Mouse (Mus musculus): Measurements from ENCODE around the gene 1600002K03Rik.
"Not testable (repeated sequence)": the region's sequence is repeated elsewhere in the genome, so short reads cannot be mapped to it uniquely, and the experiment has no call there.

1600002K03Rik gene

DNA sequence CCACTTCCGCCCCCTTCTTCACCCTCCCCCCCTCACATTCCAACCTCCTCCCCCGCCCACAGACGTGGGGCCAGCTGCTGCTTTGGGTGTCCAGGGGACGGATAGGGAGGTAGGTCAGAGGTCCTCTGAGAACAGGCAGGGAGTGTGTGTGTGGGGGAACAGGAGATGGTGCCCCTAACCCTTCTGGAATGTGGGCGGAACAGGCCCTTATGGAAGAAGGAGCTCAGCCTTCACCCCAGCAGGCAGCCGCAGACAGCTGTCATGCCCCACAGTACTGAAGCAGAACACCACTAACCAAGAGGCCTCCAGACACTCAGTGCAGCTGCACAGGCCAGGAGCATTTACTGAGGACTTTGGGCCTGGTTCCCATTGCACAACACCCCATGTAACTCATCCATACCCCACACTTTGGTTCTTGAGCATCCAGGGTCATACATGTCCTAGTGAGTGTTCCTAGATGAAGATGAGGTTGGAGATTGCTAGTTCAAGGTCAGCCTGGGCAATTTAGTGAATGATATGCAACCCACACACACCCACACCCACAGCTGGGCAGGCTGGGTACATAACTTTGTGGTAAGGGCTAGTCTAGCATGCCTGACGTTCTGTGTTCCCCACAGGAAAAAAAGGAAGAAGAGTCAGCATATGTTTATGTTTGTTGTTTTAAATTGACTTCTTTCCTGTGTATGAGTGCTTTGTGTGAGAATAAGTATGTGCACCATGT lies 11.1 kb upstream of the 1600002K03Rik start:
- Histone ChIP-seq H3K4me3 (replicated peaks; ENCODE audit: low read length) (peak overlapping the region; percentile 61), H3K4me1 (replicated peaks; ENCODE audit: low read depth, low read length) (peaks cover 93% of the 10 kb centered on the region), H3K36me3 (ENCODE audit: insufficient read depth, low read length) (peaks cover 10% of the 10 kb centered on the region), H3K9me3 (ENCODE audit: low read length) (no peaks in the 10 kb centered on the region), H3K27me3 (ENCODE audit: insufficient read depth, low read length) (no peaks in the 10 kb centered on the region)
- no peak for TF ChIP-seq NANOG (IDR thresholded peaks at IDR 0.05; ENCODE audit: borderline replicate concordance, low read length)
- no peak for TF ChIP-seq POU5F1 (IDR thresholded peaks at IDR 0.05; ENCODE audit: borderline replicate concordance, low read length)

DNA sequence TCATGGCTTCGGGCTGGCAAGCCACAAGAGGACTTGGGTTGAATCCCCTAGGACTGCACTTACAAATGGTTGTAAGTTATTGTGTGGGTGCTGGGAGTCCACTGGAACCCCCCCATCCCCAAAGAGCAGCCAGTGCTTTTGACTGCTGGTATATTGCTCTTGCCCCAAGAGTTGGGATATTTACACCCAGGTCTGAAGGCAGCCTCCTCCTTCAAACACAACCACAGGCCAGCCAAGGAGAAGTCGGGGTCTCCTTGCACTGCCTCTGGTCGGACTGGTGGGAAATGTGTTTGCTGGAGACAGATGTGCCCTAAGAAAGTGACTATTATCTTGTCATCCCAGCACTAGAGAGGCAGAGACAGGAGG lies 10.5 kb upstream of the 1600002K03Rik start:
- Histone ChIP-seq H3K27me3 (ENCODE audit: insufficient read depth, low read length) (no peaks in the 10 kb centered on the region), H3K4me1 (replicated peaks; ENCODE audit: low read depth, low read length) (peaks cover 93% of the 10 kb centered on the region), H3K4me3 (replicated peaks; ENCODE audit: low read length) (peak overlapping the region; percentile 61), H3K9me3 (ENCODE audit: low read length) (no peaks in the 10 kb centered on the region), H3K36me3 (ENCODE audit: insufficient read depth, low read length) (peaks cover 5% of the 10 kb centered on the region)
- no peak for TF ChIP-seq CTCF (conservative IDR thresholded peaks at IDR 0.05; ENCODE audit: low read length)
- no peak for TF ChIP-seq POU5F1 (IDR thresholded peaks at IDR 0.05; ENCODE audit: borderline replicate concordance, low read length)
- no peak for TF ChIP-seq NANOG (IDR thresholded peaks at IDR 0.05; ENCODE audit: borderline replicate concordance, low read length)

DNA sequence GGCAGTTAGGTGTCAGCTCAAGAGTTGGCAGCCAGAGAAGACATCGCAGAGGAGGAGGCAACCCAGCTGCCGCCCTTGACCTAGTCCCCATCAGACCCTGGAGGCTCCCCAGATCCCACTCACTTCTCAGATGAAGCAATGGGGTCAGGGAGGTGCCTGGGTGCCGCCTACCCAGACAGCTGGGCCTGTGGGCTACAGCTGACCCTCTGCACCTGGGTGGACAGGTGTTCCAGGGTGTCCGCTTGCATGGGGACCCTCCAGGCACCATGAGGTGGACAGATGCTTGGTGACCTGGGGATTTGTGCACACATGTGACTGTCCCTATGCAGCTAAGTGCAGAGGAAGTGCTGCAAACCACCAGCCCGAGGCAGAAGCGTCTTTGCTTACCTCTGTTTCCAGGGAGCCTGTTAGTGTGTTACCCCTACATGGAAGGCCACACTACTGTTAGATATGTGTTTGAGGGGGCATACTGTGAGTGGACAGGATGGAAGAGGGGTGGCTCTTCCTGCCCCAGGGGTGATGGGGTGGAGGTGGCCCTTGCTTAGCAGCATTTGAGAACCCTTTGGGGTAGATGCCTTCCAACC lies 9.9 kb upstream of the 1600002K03Rik start:
- Histone ChIP-seq H3K4me1 (replicated peaks; ENCODE audit: low read depth, low read length) (peaks cover 88% of the 10 kb centered on the region), H3K27me3 (ENCODE audit: insufficient read depth, low read length) (no peaks in the 10 kb centered on the region), H3K4me3 (replicated peaks; ENCODE audit: low read length) (no peak overlapping the region; the same call in 1 of the 2 replicates), H3K9me3 (ENCODE audit: low read length) (no peaks in the 10 kb centered on the region), H3K36me3 (ENCODE audit: insufficient read depth, low read length) (no peaks in the 10 kb centered on the region; the same call in 1 of the 2 replicates)
- TF ChIP-seq NANOG (IDR thresholded peaks at IDR 0.05; ENCODE audit: borderline replicate concordance, low read length) = no peak
- no peak for TF ChIP-seq POU5F1 (IDR thresholded peaks at IDR 0.05; ENCODE audit: borderline replicate concordance, low read length)
- TF ChIP-seq CTCF (conservative IDR thresholded peaks at IDR 0.05; ENCODE audit: low read length) = no peak

DNA sequence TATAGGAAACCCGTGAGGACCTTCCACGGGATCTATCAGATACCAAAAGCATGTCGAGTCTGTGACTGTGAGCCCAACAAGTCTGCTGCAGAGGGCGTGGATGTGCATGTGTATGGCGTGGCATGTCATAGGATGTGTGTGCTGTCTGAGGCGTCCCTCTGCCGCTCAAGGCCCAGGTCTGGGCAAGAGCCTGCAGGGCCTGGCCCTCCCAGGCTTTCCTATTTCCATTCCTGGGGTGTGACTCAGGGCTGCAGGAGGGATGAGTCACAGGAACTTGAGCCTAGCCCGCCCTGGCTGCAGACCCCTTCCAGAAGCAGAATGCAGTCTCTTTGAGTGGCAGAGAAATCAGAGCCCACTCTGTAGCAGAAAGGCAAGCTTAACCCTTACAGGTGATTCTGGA lies 9.0 kb upstream of the 1600002K03Rik start:
- no peak for TF ChIP-seq CTCF (conservative IDR thresholded peaks at IDR 0.05; ENCODE audit: low read length)
- TF ChIP-seq POU5F1 (IDR thresholded peaks at IDR 0.05; ENCODE audit: borderline replicate concordance, low read length) = no peak
- no peak for TF ChIP-seq NANOG (IDR thresholded peaks at IDR 0.05; ENCODE audit: borderline replicate concordance, low read length)

DNA sequence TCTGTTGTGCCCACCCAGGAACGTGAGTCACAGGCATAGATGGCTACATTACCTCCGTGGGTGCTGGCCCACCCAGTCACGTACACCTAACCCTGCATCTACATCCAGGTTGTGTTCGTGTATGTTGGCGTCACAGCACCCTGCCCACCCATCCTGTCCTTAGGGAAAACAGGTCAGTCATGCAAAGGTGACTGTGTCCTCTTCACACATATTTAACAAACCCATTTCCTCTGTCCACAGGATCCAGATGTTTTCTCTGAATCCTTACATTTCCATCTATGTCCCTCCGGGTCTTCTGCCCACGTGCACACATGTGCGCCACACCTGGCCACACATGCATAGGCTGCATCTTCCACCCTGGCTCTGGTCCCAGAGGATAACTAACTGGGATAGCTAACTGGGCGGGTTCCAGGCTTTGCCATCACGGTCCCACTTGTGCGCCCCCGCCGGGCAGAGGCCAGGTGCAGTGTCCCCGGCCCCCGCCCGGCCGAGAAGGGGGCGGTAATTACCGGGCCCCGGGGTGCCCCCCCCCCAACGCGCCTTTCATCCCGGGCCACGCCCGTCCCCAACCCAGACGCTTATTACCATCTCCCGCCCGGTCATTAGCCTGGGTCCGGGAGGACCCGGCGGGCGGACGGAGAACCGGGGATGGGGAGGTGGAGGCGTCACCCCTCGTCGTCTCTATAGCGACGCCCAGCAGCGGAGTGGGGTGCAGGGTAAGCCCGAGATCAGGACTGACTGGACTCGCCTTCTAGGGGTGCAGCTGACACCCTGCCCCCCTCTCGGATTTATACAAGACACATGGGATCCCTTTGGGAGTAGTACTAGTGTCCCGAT lies 8.4 kb upstream of the 1600002K03Rik start:
- Histone ChIP-seq H3K4me3 (replicated peaks; ENCODE audit: low read length) (peak overlapping the region; percentile 74), H3K36me3 (ENCODE audit: insufficient read depth, low read length) (peaks cover 8% of the 10 kb centered on the region), H3K27me3 (ENCODE audit: insufficient read depth, low read length) (no peaks in the 10 kb centered on the region), H3K9me3 (ENCODE audit: low read length) (no peaks in the 10 kb centered on the region), H3K4me1 (replicated peaks; ENCODE audit: low read depth, low read length) (peaks cover 82% of the 10 kb centered on the region)
- TF ChIP-seq CTCF (conservative IDR thresholded peaks at IDR 0.05; ENCODE audit: low read length) (no peak), POU5F1 (IDR thresholded peaks at IDR 0.05; ENCODE audit: borderline replicate concordance, low read length) (no peak), NANOG (IDR thresholded peaks at IDR 0.05; ENCODE audit: borderline replicate concordance, low read length) (no peak)

More for the DNA sequence above, 9.0 kb upstream of the 1600002K03Rik start:
- Histone ChIP-seq H3K4me1 (replicated peaks; ENCODE audit: low read depth, low read length) (peaks cover 82% of the 10 kb centered on the region), H3K36me3 (ENCODE audit: insufficient read depth, low read length) (peaks cover 3% of the 10 kb centered on the region; the same call in 1 of the 2 replicates), H3K27me3 (ENCODE audit: insufficient read depth, low read length) (no peaks in the 10 kb centered on the region), H3K9me3 (ENCODE audit: low read length) (no peaks in the 10 kb centered on the region), H3K4me3 (replicated peaks; ENCODE audit: low read length) (peak overlapping the region; percentile 74)

DNA sequence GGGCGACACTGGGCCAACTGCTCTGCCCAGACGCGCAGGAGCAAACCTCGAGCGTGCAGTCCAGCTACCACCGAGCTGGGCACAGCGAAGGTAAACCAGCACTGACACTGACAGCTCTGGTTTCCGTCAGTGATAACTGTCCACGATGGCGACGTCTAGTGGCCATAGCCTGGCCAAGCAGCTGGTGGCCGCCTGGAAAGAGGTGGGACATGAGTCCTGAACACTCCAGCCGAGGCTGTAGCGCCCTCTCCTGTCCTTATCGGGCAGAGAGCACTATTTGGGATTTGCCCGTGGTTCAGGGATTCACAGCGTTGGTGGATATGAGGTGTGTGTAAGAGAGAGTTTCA lies 7.8 kb upstream of the 1600002K03Rik start:
- TF ChIP-seq NANOG (IDR thresholded peaks at IDR 0.05; ENCODE audit: borderline replicate concordance, low read length) (no peak), CTCF (conservative IDR thresholded peaks at IDR 0.05; ENCODE audit: low read length) (peak; percentile 96), POU5F1 (IDR thresholded peaks at IDR 0.05; ENCODE audit: borderline replicate concordance, low read length) (no peak)
- peak overlapping the region; percentile 74 for H3K4me3 ChIP-seq (replicated peaks; ENCODE audit: low read length)
- no peaks in the 10 kb centered on the region for H3K27me3 ChIP-seq (ENCODE audit: insufficient read depth, low read length)
- no peaks in the 10 kb centered on the region for H3K9me3 ChIP-seq (ENCODE audit: low read length)
- peaks cover 85% of the 10 kb centered on the region for H3K4me1 ChIP-seq (replicated peaks; ENCODE audit: low read depth, low read length)
- peaks cover 14% of the 10 kb centered on the region for H3K36me3 ChIP-seq (ENCODE audit: insufficient read depth, low read length)

DNA sequence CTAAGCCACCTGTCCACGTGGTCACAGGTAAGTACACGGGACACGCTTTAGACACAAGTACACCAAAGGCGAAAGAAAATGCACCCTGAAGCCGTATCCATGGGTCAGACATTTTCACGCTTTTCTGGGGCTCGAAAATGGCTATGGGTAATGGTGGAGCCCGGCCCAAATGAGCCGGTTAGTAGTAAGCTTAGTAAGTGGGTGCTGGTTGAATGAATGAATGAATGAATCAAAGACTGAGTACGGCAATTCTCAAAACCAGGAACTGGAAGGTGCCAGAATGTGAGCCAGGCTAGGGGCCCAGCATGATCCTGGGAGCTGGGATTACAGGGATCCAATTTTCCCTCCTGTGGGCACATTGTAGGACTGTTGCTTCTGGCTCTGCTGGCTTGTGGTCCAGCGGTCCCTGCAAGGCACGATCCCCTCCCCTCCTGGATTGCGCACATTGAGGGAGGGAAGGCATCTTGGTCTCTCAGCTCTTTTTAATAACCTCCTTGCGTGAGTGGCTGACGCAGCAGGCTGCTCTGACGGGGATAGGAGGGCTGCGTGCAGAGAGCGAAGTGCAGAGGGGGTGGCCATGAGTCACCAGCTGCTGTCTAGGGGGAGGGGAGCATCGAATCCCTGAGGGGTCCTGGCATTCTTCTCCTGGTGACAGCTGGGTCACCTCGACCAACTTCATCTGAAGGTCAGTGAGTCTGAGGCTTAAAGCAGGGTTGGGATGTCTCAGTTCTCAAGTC lies 7.2 kb upstream of the 1600002K03Rik start, which contains the start of gene Cirbp:
TSS of gene Cirbp (plus strand) at position 594 of the 737 bp plus-strand sequence.
- no peaks in the 10 kb centered on the region for H3K27me3 ChIP-seq (ENCODE audit: insufficient read depth, low read length)
- no peaks in the 10 kb centered on the region for H3K9me3 ChIP-seq (ENCODE audit: low read length)
- H3K4me1 ChIP-seq (replicated peaks; ENCODE audit: low read depth, low read length) = peaks cover 87% of the 10 kb centered on the region
- H3K4me3 ChIP-seq (replicated peaks; ENCODE audit: low read length) = peak within 1 kb of the TSS; percentile 74
- peaks cover 20% of the 10 kb centered on the region for H3K36me3 ChIP-seq (ENCODE audit: insufficient read depth, low read length)
- no peak for TF ChIP-seq POU5F1 (IDR thresholded peaks at IDR 0.05; ENCODE audit: borderline replicate concordance, low read length)
- no peak for TF ChIP-seq CTCF (conservative IDR thresholded peaks at IDR 0.05; ENCODE audit: low read length)
- TF ChIP-seq NANOG (IDR thresholded peaks at IDR 0.05; ENCODE audit: borderline replicate concordance, low read length) = no peak

DNA sequence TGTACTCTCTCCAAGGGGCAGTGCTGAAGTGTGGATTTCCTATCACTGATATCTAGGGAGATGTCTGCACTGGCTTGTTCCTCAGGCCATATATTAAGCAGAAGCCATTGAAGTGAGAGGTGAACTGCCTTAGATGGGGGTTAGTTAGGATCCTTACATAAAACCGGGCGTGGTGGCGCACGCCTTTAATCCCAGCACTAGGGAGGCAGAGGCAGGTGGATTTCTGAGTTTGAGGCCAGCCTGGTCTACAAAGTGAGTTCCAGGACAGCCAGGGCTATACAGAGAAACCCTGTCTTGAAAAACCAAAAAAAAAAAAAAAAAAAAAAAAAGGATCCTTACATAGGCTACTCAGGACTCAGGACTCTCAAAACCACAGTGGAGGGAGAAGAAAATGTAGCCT lies 6.6 kb upstream of the 1600002K03Rik start:
- H3K27me3 ChIP-seq (ENCODE audit: insufficient read depth, low read length); H3K9me3 ChIP-seq (ENCODE audit: low read length): not testable (repeated sequence)
- H3K36me3 ChIP-seq (ENCODE audit: insufficient read depth, low read length) = peaks cover 26% of the 10 kb centered on the region
- H3K4me3 ChIP-seq (replicated peaks; ENCODE audit: low read length) = peak overlapping the region; percentile 74
- H3K4me1 ChIP-seq (replicated peaks; ENCODE audit: low read depth, low read length) = peaks cover 87% of the 10 kb centered on the region
